12 mouse cellular contexts compared by ENCODE assay signal in the genomic region with DNA sequence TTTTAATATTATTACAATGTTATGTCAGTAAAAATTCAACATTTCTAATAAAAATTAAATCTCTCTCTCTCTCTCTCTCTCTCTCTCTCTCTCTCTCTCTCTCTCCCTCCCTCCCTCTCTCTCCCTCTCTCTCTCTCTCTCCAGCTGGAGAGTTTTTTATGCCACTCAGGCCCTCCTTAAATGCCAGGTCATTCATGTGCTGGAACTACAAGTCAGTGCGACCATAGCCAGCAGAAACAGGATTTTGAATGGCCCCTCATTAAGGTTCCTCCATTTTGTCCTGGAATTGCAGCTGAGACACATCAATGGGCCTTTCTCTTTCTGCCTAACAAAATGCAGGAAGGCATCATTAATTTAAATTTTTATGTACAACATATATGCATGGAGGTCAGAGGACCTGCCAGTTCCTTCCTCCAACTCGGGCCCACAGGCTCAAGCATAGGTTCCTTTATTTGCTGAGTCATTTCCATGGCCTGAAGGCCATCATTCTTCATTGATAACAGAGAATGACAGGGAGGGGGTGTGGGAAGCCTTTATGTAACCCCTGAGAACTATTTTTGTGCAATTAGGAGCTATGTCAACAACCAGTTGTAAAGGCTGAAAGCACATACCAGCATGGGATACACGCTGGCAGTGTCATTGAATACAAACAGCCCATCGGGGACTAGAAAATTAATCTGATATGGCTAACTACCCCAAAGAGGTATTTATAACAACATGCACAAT.
DNase-seq lines count a peak whose midpoint lies in the region; ATAC-seq lines count a peak whose summit lies in the region.
"Had no signal": no experiment of that assay in that cellular context is flagged by ENCODE, and none has a peak within 500 bp of the region (broad histone marks: within the 10 kb centered on the region; RNA-seq: fewer than 3 reads in every experiment).

No protein-coding gene starts in this region.

- H3K27me3 ChIP-seq in hindbrain, embryonic 11.5 days (ENCODE audit: control insufficient read depth, insufficient read depth, low read length): no peaks in the 10 kb centered on the region
- no peaks in the 10 kb centered on the region for H3K27me3 ChIP-seq in hindbrain, embryonic 16.5 days (replicated peaks; ENCODE audit: control insufficient read depth, insufficient read depth, low read length)
- H3K27me3 ChIP-seq in neural tube, embryonic 11.5 days (ENCODE audit: control insufficient read depth, insufficient read depth, low read length): no peaks in the 10 kb centered on the region
- no peaks in the 10 kb centered on the region for H3K27me3 ChIP-seq in intestine, embryonic 16.5 days (replicated peaks; ENCODE audit: control insufficient read depth, insufficient read depth, low read length)
- no peaks in the 10 kb centered on the region for H3K27me3 ChIP-seq in heart, embryonic 11.5 days (ENCODE audit: control insufficient read depth, insufficient read depth, low read length)

- 0 out of 2 replicates have a peak, but pooled peaks have one; percentile 25 for ATAC-seq in hindbrain, embryonic 11.5 days (ENCODE audit: low FRiP score)
- ATAC-seq in hindbrain, embryonic 16.5 days: no peak
- peak; percentile 38; the same call in 1 of the 2 replicates for ATAC-seq in neural tube, embryonic 11.5 days (ENCODE audit: insufficient read depth, low FRiP score, low TSS enrichment)
- 0 out of 2 replicates have a peak, but pooled peaks have one; percentile 26 for ATAC-seq in intestine, embryonic 16.5 days
- ATAC-seq in heart, embryonic 11.5 days (replicated peaks; ENCODE audit: insufficient number of reproducible peaks, low FRiP score, low TSS enrichment): no peak
- ATAC-seq: lung, postnatal 0 days had no signal

- DNase-seq in hindbrain, embryonic 11.5 days (ENCODE audit: low spot score): no peak
- no peak for DNase-seq in neural tube, embryonic 11.5 days (ENCODE audit: low spot score)
- no peak for DNase-seq in neural tube, embryonic 10.5 days (ENCODE audit: extremely low spot score, low spot score)
- DNase-seq in thymus, postnatal 0 days (ENCODE audit: low spot score): no peak
- DNase-seq in thymus, postnatal 14 days: no peak
- DNase-seq: cerebellum, postnatal 25 days; gastrocnemius, postnatal 25 days; kidney, adult 9 months had no signal

- H3K9me3 ChIP-seq in hindbrain, embryonic 11.5 days (ENCODE audit: control insufficient read depth, low read length): no peaks in the 10 kb centered on the region
- no peaks in the 10 kb centered on the region for H3K9me3 ChIP-seq in hindbrain, embryonic 16.5 days (ENCODE audit: control insufficient read depth, low read length)
- H3K9me3 ChIP-seq in neural tube, embryonic 11.5 days (ENCODE audit: control insufficient read depth, low read length): no peaks in the 10 kb centered on the region
- H3K9me3 ChIP-seq in intestine, embryonic 16.5 days (ENCODE audit: control insufficient read depth, low read length): no peaks in the 10 kb centered on the region
- H3K9me3 ChIP-seq in heart, embryonic 11.5 days (replicated peaks; ENCODE audit: control insufficient read depth, low read length): no peaks in the 10 kb centered on the region

- 49% methylated on average over 4 of the region's 4 CpGs for WGBS in hindbrain, embryonic 11.5 days
- 38% methylated on average over 4 of the region's 4 CpGs for WGBS in hindbrain, embryonic 16.5 days
- 23% methylated on average over 4 of the region's 4 CpGs for WGBS in neural tube, embryonic 11.5 days
- WGBS in intestine, embryonic 16.5 days: 46% methylated on average over 4 of the region's 4 CpGs
- 47% methylated on average over 4 of the region's 4 CpGs for WGBS in heart, embryonic 11.5 days (ENCODE audit: insufficient replicate concordance)

- H3K4me2 ChIP-seq in hindbrain, embryonic 11.5 days (replicated peaks; ENCODE audit: low read depth, low read length): no peak overlapping the region
- no peak overlapping the region for H3K4me2 ChIP-seq in hindbrain, embryonic 16.5 days (ENCODE audit: low read length)
- no peak overlapping the region for H3K4me2 ChIP-seq in neural tube, embryonic 11.5 days (ENCODE audit: low read depth)
- no peak overlapping the region for H3K4me2 ChIP-seq in intestine, embryonic 16.5 days (ENCODE audit: low read depth, low read length)
- H3K4me2 ChIP-seq in heart, embryonic 11.5 days: no peak overlapping the region

- H3K4me3 ChIP-seq in hindbrain, embryonic 11.5 days (ENCODE audit: low read depth, low read length): no peak overlapping the region
- no peak overlapping the region for H3K4me3 ChIP-seq in hindbrain, embryonic 16.5 days (ENCODE audit: low read length)
- no peak overlapping the region for H3K4me3 ChIP-seq in neural tube, embryonic 11.5 days (ENCODE audit: low read depth, low read length)
- H3K4me3 ChIP-seq in intestine, embryonic 16.5 days (ENCODE audit: low read length): no peak overlapping the region
- no peak overlapping the region for H3K4me3 ChIP-seq in heart, embryonic 11.5 days (ENCODE audit: low read depth, low read length)

- H3K9ac ChIP-seq in hindbrain, embryonic 11.5 days (ENCODE audit: low read depth, low read length): no peak overlapping the region
- H3K9ac ChIP-seq in hindbrain, embryonic 16.5 days (ENCODE audit: low read depth, low read length): no peak overlapping the region
- no peak overlapping the region for H3K9ac ChIP-seq in neural tube, embryonic 11.5 days (ENCODE audit: low read length)
- no peak overlapping the region for H3K9ac ChIP-seq in intestine, embryonic 16.5 days (ENCODE audit: low read depth, low read length)
- H3K9ac ChIP-seq in heart, embryonic 11.5 days (ENCODE audit: low read depth, low read length): no peak overlapping the region

- no peaks in the 10 kb centered on the region for H3K4me1 ChIP-seq in hindbrain, embryonic 11.5 days (replicated peaks; ENCODE audit: control insufficient read depth, insufficient read depth, low read length)
- H3K4me1 ChIP-seq in hindbrain, embryonic 16.5 days (ENCODE audit: control insufficient read depth, insufficient read depth, low read depth, low read length): peaks cover 6% of the 10 kb centered on the region
- H3K4me1 ChIP-seq in neural tube, embryonic 11.5 days (ENCODE audit: control insufficient read depth, insufficient read depth, low read length): peaks cover 5% of the 10 kb centered on the region; the same call in 1 of the 2 replicates
- H3K4me1 ChIP-seq in intestine, embryonic 16.5 days (ENCODE audit: control insufficient read depth, insufficient read depth, low read length): peaks cover 16% of the 10 kb centered on the region
- peaks cover 7% of the 10 kb centered on the region for H3K4me1 ChIP-seq in heart, embryonic 11.5 days (ENCODE audit: control insufficient read depth, insufficient read depth, low read length)

- no peaks in the 10 kb centered on the region for H3K36me3 ChIP-seq in hindbrain, embryonic 11.5 days (ENCODE audit: control insufficient read depth, insufficient read depth, low read length)
- H3K36me3 ChIP-seq in hindbrain, embryonic 16.5 days (ENCODE audit: control insufficient read depth, insufficient read depth, low read length): no peaks in the 10 kb centered on the region
- H3K36me3 ChIP-seq in neural tube, embryonic 11.5 days (ENCODE audit: control insufficient read depth, insufficient read depth, low read length): no peaks in the 10 kb centered on the region
- no peaks in the 10 kb centered on the region for H3K36me3 ChIP-seq in intestine, embryonic 16.5 days (ENCODE audit: control insufficient read depth, insufficient read depth, low read length)
- no peaks in the 10 kb centered on the region for H3K36me3 ChIP-seq in heart, embryonic 11.5 days (ENCODE audit: control insufficient read depth, insufficient read depth, low read length)

- H3K27ac ChIP-seq in hindbrain, embryonic 11.5 days (ENCODE audit: low read depth, low read length): no peak overlapping the region; the same call in 1 of the 2 replicates
- no peak overlapping the region for H3K27ac ChIP-seq in hindbrain, embryonic 16.5 days (ENCODE audit: low read depth, low read length)
- H3K27ac ChIP-seq in neural tube, embryonic 11.5 days (ENCODE audit: low read depth, low read length): no peak overlapping the region
- H3K27ac ChIP-seq in intestine, embryonic 16.5 days (ENCODE audit: low read length): no peak overlapping the region
- no peak overlapping the region for H3K27ac ChIP-seq in heart, embryonic 11.5 days (ENCODE audit: low read depth, low read length)

Comparison
In these comparisons a context has a peak if more than half of its experiments do, and no peak if none do; other contexts are left out.
1. ATAC-seq: peak in hindbrain, embryonic 11.5 days (single experiment), neural tube, embryonic 11.5 days (single experiment) and intestine, embryonic 16.5 days (single experiment); none in hindbrain, embryonic 16.5 days (single experiment) and heart, embryonic 11.5 days (single experiment).